Mouse (Mus musculus): Measurements from ENCODE around the gene Rasgrp2. TPM values are rescaled to one million over a fixed set of nuclear protein-coding genes. Genes with fewer than 3 reads are reported as not detected.

Gene Rasgrp2
- total and polyA plus RNA-seq, 3 experiments = 176 to 233 TPM; not detected in 1

DNA sequence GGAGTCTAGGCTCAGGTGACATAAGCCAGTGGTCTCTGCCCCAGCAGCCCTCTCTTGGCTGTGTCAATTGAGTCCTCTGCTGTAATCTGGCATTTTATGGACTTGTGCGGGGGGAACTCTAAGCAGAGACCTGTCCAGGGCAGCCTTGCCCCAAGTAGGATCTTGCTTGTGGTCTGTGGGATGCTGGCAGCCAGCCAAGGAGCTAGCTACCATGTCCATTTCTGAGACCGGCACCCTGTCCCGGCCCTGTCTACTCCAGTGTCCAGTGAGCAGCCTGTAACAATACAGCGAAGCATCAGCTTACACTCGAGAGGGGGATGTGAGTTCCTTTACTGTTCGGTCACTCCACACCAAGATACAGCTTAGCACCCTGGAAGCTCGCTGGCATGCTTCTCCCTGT, 45.1 kb upstream of the Rasgrp2 start:
- peaks cover 0 to 2% of the 10 kb centered on the region in 2 experiments; a peak in 2 of 4 replicates for H3K4me1 ChIP-seq (ENCODE audit: control insufficient read depth in 1 of 2, insufficient read depth in 2 of 2, low read length in 2 of 2)
- H3K27ac ChIP-seq (ENCODE audit: control insufficient read depth, low read depth, low read length) = no peak overlapping the region
- no peak overlapping the region for H3K9ac ChIP-seq (ENCODE audit: control insufficient read depth, low read depth, low read length, poor library complexity, severe bottlenecking)
- no peak for TF ChIP-seq ZMIZ1 (IDR thresholded peaks at IDR 0.05; ENCODE audit: low read depth, low read length)
- no peak for TF ChIP-seq MEF2A (IDR thresholded peaks at IDR 0.05; ENCODE audit: extremely low read depth, insufficient replicate concordance, low read depth, low read length, poor library complexity, severe bottlenecking)
- TF ChIP-seq TBP (IDR thresholded peaks at IDR 0.05; ENCODE audit: low read depth, low read length) = no peak
- no peak for TF ChIP-seq SMC3 (IDR thresholded peaks at IDR 0.05; ENCODE audit: low read depth, low read length)
- no peak for TF ChIP-seq BHLHE40 (IDR thresholded peaks at IDR 0.05; ENCODE audit: borderline replicate concordance, low read depth, low read length)
- no peak for TF ChIP-seq RAD21 (IDR thresholded peaks at IDR 0.05; ENCODE audit: low read depth, low read length)
- no peak for TF ChIP-seq MAX (IDR thresholded peaks at IDR 0.05; ENCODE audit: low read length)
- no peak for TF ChIP-seq TCF12 (IDR thresholded peaks at IDR 0.05; ENCODE audit: low read depth, low read length)
- TF ChIP-seq UBTF (IDR thresholded peaks at IDR 0.05; ENCODE audit: borderline replicate concordance, insufficient read depth, low read depth, low read length) = no peak
- TF ChIP-seq TAL1 (IDR thresholded peaks at IDR 0.05; ENCODE audit: low read length) = no peak
- TF ChIP-seq ZKSCAN1 (IDR thresholded peaks at IDR 0.05; ENCODE audit: low read depth, low read length) = no peak
- TF ChIP-seq GATA1 (IDR thresholded peaks at IDR 0.05; ENCODE audit: low read depth, low read length) = no peak
- no peak overlapping the region for H3K4me3 ChIP-seq (ENCODE audit: control insufficient read depth in 1 of 2, insufficient read depth in 1 of 2, low read depth in 2 of 2, low read length in 2 of 2)
- no peak for DNase-seq (ENCODE audit: low read depth, low spot score)
- H3K36me3 ChIP-seq (ENCODE audit: control insufficient read depth in 1 of 2, insufficient read depth in 2 of 2, low read length in 2 of 2) = no peaks in the 10 kb centered on the region; a peak in 1 of 4 replicates
- no peaks in the 10 kb centered on the region for H3K9me3 ChIP-seq (replicated peaks; ENCODE audit: insufficient read depth, low read length)
- no peaks in the 10 kb centered on the region for H3K79me2 ChIP-seq (ENCODE audit: control insufficient read depth, insufficient read depth, low read length, poor library complexity)
- H3K27me3 ChIP-seq (ENCODE audit: control insufficient read depth in 1 of 2, insufficient read depth in 2 of 2, low read length in 2 of 2) = no peaks in the 10 kb centered on the region

- peaks cover 20% of the 10 kb centered on the region for H3K79me2 ChIP-seq (ENCODE audit: control insufficient read depth, insufficient read depth, low read length, poor library complexity)
- no peak overlapping the region for H3K27ac ChIP-seq (ENCODE audit: control insufficient read depth, low read depth, low read length)
- H3K36me3 ChIP-seq (ENCODE audit: control insufficient read depth in 1 of 2, insufficient read depth in 2 of 2, low read length in 2 of 2) = peaks cover 13 to 23% of the 10 kb centered on the region in 2 experiments
- DNase-seq (ENCODE audit: low read depth, low spot score) = no peak
- no peaks in the 10 kb centered on the region for H3K9me3 ChIP-seq (replicated peaks; ENCODE audit: insufficient read depth, low read length)
- no peak for TF ChIP-seq BHLHE40 (IDR thresholded peaks at IDR 0.05; ENCODE audit: borderline replicate concordance, low read depth, low read length)
- no peak for TF ChIP-seq ZKSCAN1 (IDR thresholded peaks at IDR 0.05; ENCODE audit: low read depth, low read length)
- TF ChIP-seq NRF1 (IDR thresholded peaks at IDR 0.05; ENCODE audit: insufficient read depth, low read depth, low read length, poor library complexity, severe bottlenecking) = no peak
- no peak for TF ChIP-seq ELF1 (IDR thresholded peaks at IDR 0.05; ENCODE audit: low read depth, low read length)
- no peak for TF ChIP-seq E2F4 (IDR thresholded peaks at IDR 0.05; ENCODE audit: borderline replicate concordance, low read depth, low read length)
- TF ChIP-seq ZMIZ1 (IDR thresholded peaks at IDR 0.05; ENCODE audit: low read depth, low read length) = no peak
- no peak for TF ChIP-seq GATA1 (IDR thresholded peaks at IDR 0.05; ENCODE audit: low read depth, low read length)
- TF ChIP-seq TAL1 (IDR thresholded peaks at IDR 0.05; ENCODE audit: low read length) = no peak
- no peak for TF ChIP-seq EP300 (IDR thresholded peaks at IDR 0.05; ENCODE audit: low read depth in 1 of 2, low read length in 2 of 2)
- TF ChIP-seq ZC3H11A (IDR thresholded peaks at IDR 0.05; ENCODE audit: low read depth, low read length) = no peak
- no peak for TF ChIP-seq MXI1 (IDR thresholded peaks at IDR 0.05; ENCODE audit: low read depth, low read length)
- no peak for TF ChIP-seq ZNF384 (IDR thresholded peaks at IDR 0.05; ENCODE audit: low read depth, low read length)
- TF ChIP-seq RCOR1 (IDR thresholded peaks at IDR 0.05; ENCODE audit: low read depth, low read length) = no peak
- TF ChIP-seq POLR2AphosphoS5 (IDR thresholded peaks at IDR 0.05; ENCODE audit: borderline replicate concordance, low read depth, low read length) = no peak
- no peak for TF ChIP-seq SMC3 (IDR thresholded peaks at IDR 0.05; ENCODE audit: low read depth, low read length)
- TF ChIP-seq RAD21 (IDR thresholded peaks at IDR 0.05; ENCODE audit: low read depth, low read length) = no peak
- H3K4me1 ChIP-seq (ENCODE audit: control insufficient read depth in 1 of 2, insufficient read depth in 2 of 2, low read length in 2 of 2) = peaks cover 6 to 7% of the 10 kb centered on the region in 2 experiments
- H3K4me3 ChIP-seq (ENCODE audit: control insufficient read depth in 1 of 2, insufficient read depth in 1 of 2, low read depth in 2 of 2, low read length in 2 of 2) = no peak overlapping the region
- H3K27me3 ChIP-seq (ENCODE audit: control insufficient read depth in 1 of 2, insufficient read depth in 2 of 2, low read length in 2 of 2) = no peaks in the 10 kb centered on the region
- no peak overlapping the region for H3K9ac ChIP-seq (ENCODE audit: control insufficient read depth, low read depth, low read length, poor library complexity, severe bottlenecking)
Measured at GRCm38 (mm10) chr19:6361291-6361690, 37.8 kb upstream of the Rasgrp2 start.
